Mouse (Mus musculus) midbrain, embryonic 16.5 days (tissue): Measurements from ENCODE around the gene Cxcl15. TPM values are rescaled to one million over a fixed set of nuclear protein-coding genes. Genes with fewer than 3 reads are reported as not detected.

Source experiments
- microRNA-seq: library from miRNA; unstranded; fragments of <30 nt; microRNA quantifications from one replicate; pipeline ENCODE4, GENCODE M21; 2017
- polyA plus RNA-seq: library from polyadenylated mRNA; unstranded; fragments of >200 nt; fragmentation: Nextera tagmentation; extraction: Ambion mirVana; gene quantifications from 2 replicates; pipeline ENCODE4 v1.2.1, GENCODE M21; 2015

The Cxcl15 gene
- polyA plus RNA-seq, 1 experiment from 2014 or later, result not detected

Small RNAs within 50 kb of the gene (microRNA-seq; reads per million reads assigned to microRNA genes)
- gene Gm24322, result not detected

Other genes with a start within 250 kb of the Cxcl15 start
- gene 5830473C10Rik, start 233.4 kb upstream of the Cxcl15 start, polyA plus RNA-seq, result 0.15 TPM in 1 of 2 replicates, not detected in the other
- gene Rassf6, start 153.9 kb upstream of the Cxcl15 start, polyA plus RNA-seq, result 2.2 and 2.5 TPM in 2 replicates
- gene Cxcl5, start 35.2 kb upstream of the Cxcl15 start, polyA plus RNA-seq, result 0.27 and 0.35 TPM in 2 replicates
- 0.78 and 1.0 TPM in 2 replicates for gene Ppbp, start 26.0 kb upstream of the Cxcl15 start, polyA plus RNA-seq
- gene Pf4, start 22.1 kb upstream of the Cxcl15 start, polyA plus RNA-seq, result 32.5 and 34.8 TPM in 2 replicates
- 0.35 TPM in 1 of 2 replicates, not detected in the other for gene Cxcl3, start 8.4 kb upstream of the Cxcl15 start, polyA plus RNA-seq
- 0.15 TPM in 1 of 2 replicates, not detected in the other for gene Cxcl1, start 96.7 kb downstream of the Cxcl15 start, polyA plus RNA-seq
- gene Cxcl2, start 109.3 kb downstream of the Cxcl15 start, polyA plus RNA-seq, result 0.11 TPM in 1 of 2 replicates, not detected in the other
- gene Mthfd2l, start 136.6 kb downstream of the Cxcl15 start, polyA plus RNA-seq, result 59.8 and 62.4 TPM in 2 replicates
- 0.15 TPM in 1 of 2 replicates, not detected in the other for gene Epgn, start 232.9 kb downstream of the Cxcl15 start, polyA plus RNA-seq